Mouse (Mus musculus) hematopoietic stem cell, adult 5-6 weeks (primary cell): Measurements from ENCODE around the gene Gyg. TPM values are rescaled to one million over a fixed set of nuclear protein-coding genes. Genes with fewer than 3 reads are reported as not detected.
A peak's percentile ranks its signal among the peaks of the same experiment; 100 is the strongest.

Experiments used
- ATAC-seq, 2 experiments: fragments of 125-278 bp in 1 of 2; replicated peaks in 1 of 2; 2 replicates each; pipeline ENCODE4 v1.8.0; 2016 to 2017; ENCODE audit warnings: inconsistent platforms in 2 of 2, mild to moderate bottlenecking in 2 of 2, moderate number of reproducible peaks in 2 of 2, low read depth in 1 of 2, moderate TSS enrichment in 1 of 2; ENCODE audit not compliant: low FRiP score in 2 of 2, poor library complexity in 2 of 2, severe bottlenecking in 2 of 2, insufficient read depth in 1 of 2, low TSS enrichment in 1 of 2
- total RNA-seq: library from RNA; stranded (forward); fragments of 172-1452, 232-1000 nt; gene quantifications from 2 replicates; pipeline ENCODE4 v1.2.3, GENCODE M21; 2017

The Gyg gene
- total RNA-seq, 1 experiment from 2014 or later = 35.1 TPM

DNA sequence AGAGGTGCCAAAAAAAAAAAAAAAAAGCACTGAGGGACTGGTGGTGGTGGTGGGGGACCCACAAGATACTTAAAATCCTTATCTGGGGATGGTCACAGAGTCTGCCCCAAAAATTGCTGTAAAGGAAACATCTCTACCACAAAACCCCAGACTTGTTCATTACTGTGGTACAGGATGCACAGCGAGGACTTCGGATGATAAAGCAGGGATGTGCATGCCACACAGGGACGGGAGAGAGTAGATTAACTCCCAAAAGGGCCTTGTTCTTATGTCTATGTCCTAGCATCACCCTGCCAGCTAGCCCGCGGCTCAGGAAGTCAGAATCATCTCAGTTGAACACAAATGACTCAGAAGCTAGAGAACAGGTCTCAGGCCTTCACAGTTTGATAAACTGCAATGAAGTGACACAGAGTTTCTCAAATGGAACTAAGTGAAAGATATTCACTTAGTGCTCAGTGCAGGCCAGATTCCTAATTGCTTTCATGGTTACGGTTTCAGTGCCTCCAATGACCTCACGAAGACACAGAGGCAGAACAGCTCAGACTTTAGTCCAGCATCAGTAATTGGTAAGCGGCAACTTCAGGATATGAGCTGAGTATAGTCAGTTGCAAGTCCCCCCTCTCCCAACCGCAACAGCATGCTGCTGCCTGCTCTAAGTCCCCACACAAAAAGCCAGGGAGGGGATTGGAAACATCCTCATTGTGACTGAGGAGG, 18.1 kb downstream of the Gyg start:
- no peak for ATAC-seq

DNA sequence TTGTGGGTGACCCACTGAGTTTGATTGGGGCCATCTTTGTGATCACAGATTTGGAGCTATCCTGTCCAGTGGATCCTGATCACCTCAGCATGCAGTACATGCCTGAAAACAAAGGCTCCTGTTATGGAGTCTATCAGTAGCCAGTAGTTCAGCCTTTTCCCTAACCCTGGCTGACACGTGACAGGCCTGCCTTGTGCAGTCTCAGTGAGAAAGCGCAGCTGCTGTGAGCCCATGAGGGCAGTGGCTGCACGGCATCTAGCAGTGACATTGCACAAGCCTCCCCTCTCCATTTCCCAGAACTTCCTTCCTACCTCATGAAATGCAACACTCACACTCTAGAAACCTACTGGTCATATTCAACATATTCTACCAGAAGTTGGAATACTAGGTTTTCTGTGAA, 20.6 kb downstream of the Gyg start:
- ATAC-seq = peak in 1 of 2 experiments; percentile 40; a peak in 1 of 4 replicates

- ATAC-seq = no peak
Measured at GRCm38 (mm10) chr3:20133745-20134144, 21.4 kb downstream of the Gyg start.

- ATAC-seq = no peak
Measured at GRCm38 (mm10) chr3:20132731-20133130, 22.4 kb downstream of the Gyg start.

DNA sequence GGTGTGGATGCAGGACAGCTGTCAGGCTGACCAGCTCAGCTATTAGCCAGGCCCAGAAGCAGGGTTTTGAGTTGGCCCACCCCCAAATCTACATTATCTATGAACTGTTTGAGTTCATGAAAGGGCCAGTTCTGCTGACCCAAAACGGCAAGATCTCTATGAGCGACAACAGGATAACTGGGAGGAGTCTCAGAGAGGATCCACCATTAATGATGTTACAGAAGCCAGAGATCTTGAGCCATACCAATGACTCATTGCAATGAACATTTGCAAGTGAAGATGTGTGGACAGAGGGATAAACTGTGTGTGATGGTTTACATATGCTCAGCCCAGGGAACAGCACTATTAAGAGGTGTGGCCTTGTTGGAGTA, 23.8 kb downstream of the Gyg start:
- ATAC-seq = no peak

GRCm38 (mm10) chr3:20130456-20131349, 24.4 kb downstream of the Gyg start:
- peak in 1 of 2 experiments; percentile 24; a peak in 1 of 4 replicates for ATAC-seq

- no peak for ATAC-seq
Measured at GRCm38 (mm10) chr3:20129491-20129890, 25.6 kb downstream of the Gyg start.

GRCm38 (mm10) chr3:20127047-20127595, 28.0 kb downstream of the Gyg start:
- peak; percentile 36 to 69; a peak in 2 of 4 replicates for ATAC-seq

GRCm38 (mm10) chr3:20125604-20126003, 29.5 kb downstream of the Gyg start:
- ATAC-seq = no peak

DNA sequence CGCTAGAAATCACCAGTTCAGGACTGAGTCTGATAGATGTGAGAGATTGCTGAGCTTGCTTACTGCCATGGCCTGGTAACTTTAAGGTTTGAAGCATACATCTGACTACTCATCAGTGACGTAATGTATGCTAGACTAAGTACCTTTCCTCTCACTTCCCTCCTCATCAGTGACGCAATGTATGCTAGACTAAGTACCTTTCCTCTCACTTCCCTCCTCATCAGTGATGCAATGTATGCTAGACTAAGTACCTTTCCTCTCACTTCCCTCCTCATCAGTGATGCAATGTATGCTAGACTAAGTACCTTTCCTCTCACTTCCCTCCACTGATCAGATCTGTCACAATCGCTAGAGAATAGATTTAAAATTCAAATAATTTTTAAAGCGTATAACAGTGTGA, 33.5 kb downstream of the Gyg start:
- peak in 1 of 2 experiments; percentile 66; a peak in 1 of 4 replicates for ATAC-seq

- no peak for ATAC-seq
Measured at GRCm38 (mm10) chr3:20119686-20120244, 35.4 kb downstream of the Gyg start.

DNA sequence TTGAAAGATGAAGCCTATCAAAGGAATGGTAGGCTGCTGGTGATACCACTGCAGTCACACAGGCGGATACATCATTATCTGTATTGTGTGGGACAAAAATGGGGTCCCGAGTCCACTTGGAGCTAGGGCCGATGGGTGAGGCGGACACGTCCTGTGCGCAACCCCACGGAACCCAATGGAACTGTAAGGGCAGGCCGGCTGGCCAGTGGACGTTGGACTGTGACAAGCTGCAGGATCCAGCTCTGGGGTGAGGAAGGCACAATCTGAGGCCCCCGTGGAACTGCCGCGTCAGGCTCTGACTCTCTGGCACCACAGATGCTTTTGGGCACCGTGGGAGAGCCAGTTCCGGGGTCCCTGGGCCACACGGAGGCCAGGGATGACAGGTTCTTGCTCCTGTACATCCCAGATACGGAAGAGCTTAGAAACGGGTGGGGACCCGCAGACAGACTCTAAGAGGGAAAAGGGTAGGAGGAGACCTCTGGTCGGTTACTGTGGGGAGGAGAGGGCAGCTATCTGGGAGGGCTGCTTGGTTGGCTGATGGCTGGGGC, 36.0 kb downstream of the Gyg start:
- no peak for ATAC-seq

DNA sequence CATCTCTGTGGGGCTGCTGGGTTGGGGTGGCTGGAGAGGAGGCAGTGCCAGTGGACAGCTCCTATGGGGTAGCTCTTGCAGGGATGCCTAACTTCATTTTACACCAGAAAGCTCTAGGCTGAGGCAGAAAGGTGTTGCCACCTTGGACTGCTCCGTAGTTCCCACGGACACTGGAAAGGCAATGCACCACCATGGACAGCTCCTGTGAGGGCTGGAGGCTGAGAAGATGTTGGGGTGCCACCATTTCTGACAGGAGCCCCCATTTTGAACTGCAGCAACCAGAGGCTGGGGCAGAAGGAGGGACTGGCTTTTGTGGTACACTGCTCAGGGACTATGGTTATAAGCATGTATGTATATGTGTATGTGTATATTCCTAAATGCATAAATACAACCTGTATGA, 43.2 kb downstream of the Gyg start:
- no peak for ATAC-seq

DNA sequence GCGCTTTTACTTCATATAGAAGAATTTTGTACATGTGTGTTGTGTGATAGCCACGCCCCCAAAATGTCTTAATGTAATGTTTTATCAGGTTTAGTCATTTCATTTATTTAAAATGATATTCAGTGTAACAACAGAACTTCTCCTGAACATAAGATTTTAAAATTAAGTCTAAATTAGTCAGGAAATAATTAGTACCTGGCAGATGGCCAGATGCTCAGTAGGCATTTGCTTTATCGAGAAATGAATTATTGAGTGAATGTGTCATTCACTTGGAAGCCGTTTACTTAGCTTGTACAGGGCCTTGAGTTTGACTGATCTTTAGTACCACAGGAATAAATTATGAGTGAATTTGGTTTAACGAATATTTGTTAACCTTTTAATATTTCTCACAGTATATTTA, 46.2 kb downstream of the Gyg start:
- no peak for ATAC-seq

GRCm38 (mm10) chr3:20104776-20105175, 50.3 kb downstream of the Gyg start:
- peak; percentile 99 for ATAC-seq

- no peak for ATAC-seq
Measured at GRCm38 (mm10) chr3:20104318-20104717, 50.8 kb downstream of the Gyg start.

DNA sequence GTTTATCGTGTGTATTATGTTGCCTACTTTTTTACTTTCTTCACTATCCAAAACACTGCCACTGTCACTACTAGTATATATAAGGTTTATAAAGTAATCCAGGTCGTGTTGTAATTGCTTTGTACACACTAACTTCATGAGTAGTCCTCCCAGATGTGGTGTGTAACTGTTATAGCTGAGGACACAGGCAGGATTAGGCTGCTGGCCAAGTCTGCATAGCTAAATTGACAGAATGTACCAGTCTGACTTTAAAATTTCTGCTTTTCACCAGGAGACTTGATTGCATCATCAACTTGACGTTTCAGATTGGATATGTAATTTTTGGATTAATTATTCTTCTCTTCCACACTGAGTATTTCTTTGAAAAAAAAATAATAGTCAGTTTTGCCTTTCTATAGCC, 51.3 kb downstream of the Gyg start:
- no peak for ATAC-seq

- ATAC-seq = no peak
Measured at GRCm38 (mm10) chr3:20082161-20082560, 73.0 kb downstream of the Gyg start.
